Mouse (Mus musculus) CH12.LX (cell line): ENCODE results near the gene Coro2b. TPM values are rescaled to one million over a fixed set of nuclear protein-coding genes. Genes with fewer than 3 reads are reported as not detected.

Source experiments
- DNase-seq: peaks from one replicate; pipeline ENCODE4 v3.0.0-alpha.2; 2013; ENCODE audit errors: extremely low read depth
- H3K27ac ChIP-seq: 2 replicates; pipeline ENCODE4 v1.5.1; 2012; ENCODE audit warnings: low read depth, mild to moderate bottlenecking, control low read depth, moderate library complexity; ENCODE audit not compliant: insufficient read depth
- H3K27me3 ChIP-seq: replicated peaks from 2 replicates; pipeline ENCODE3; 2012; ENCODE audit warnings: inconsistent platforms
- H3K36me3 ChIP-seq, 2 experiments: replicated peaks in 1 of 2; 2 replicates each; pipeline versions ENCODE3 to v1.6.1; 2012; ENCODE audit warnings: inconsistent platforms in 1 of 2, low read length in 1 of 2, mild to moderate bottlenecking in 1 of 2, mixed read lengths in 1 of 2, moderate library complexity in 1 of 2; ENCODE audit not compliant: control insufficient read depth in 1 of 2, insufficient read depth in 1 of 2
- H3K4me1 ChIP-seq, 2 experiments: 2 replicates each; pipeline ENCODE4 v1.6.1; 2012; ENCODE audit warnings: inconsistent platforms in 1 of 2, moderate library complexity in 1 of 2; ENCODE audit not compliant: insufficient read depth in 2 of 2, control insufficient read depth in 1 of 2
- H3K4me2 ChIP-seq: 2 replicates; pipeline ENCODE4 v1.6.1; 2012; ENCODE audit warnings: low read depth, mild to moderate bottlenecking, control low read depth; ENCODE audit not compliant: poor library complexity, insufficient read depth, severe bottlenecking
- H3K4me3 ChIP-seq, 3 experiments: fragments of 150-350 bp in 1 of 3; sonication (generic) in 1 of 3; replicated peaks in 1 of 3; 2 replicates each; pipeline versions ENCODE3 to v1.5.1; 2011 to 2012; ENCODE audit warnings: low read depth in 2 of 3, low read length in 2 of 3, mild to moderate bottlenecking in 2 of 3, moderate library complexity in 2 of 3, control low read depth in 1 of 3, improper control_type of control experiment in 1 of 3, inconsistent platforms in 1 of 3, mixed read lengths in 1 of 3; ENCODE audit not compliant: poor library complexity in 1 of 3
- H3K79me2 ChIP-seq: replicated peaks from 2 replicates; pipeline ENCODE4 v1.6.1; 2012; ENCODE audit warnings: mild to moderate bottlenecking, moderate library complexity; ENCODE audit not compliant: control insufficient read depth, poor library complexity, insufficient read depth, severe bottlenecking; ENCODE audit errors: extremely low read depth
- H3K9ac ChIP-seq: 2 replicates; pipeline ENCODE4 v1.6.1; 2012; ENCODE audit warnings: low read depth, mild to moderate bottlenecking, control low read depth, moderate library complexity; ENCODE audit not compliant: insufficient read depth
- H3K9me3 ChIP-seq: replicated peaks from 2 replicates; pipeline ENCODE3; 2012; ENCODE audit warnings: low read length, inconsistent platforms, mixed read lengths
- CTCF ChIP-seq, 2 experiments: IDR thresholded peaks in 1 of 2; conservative IDR thresholded peaks in 1 of 2; 2 replicates each; pipeline ENCODE4 v1.5.1; 2011 to 2012; ENCODE audit warnings: low read depth in 2 of 2, low read length in 2 of 2, improper control_type of control experiment in 1 of 2, inconsistent platforms in 1 of 2, mild to moderate bottlenecking in 1 of 2, moderate library complexity in 1 of 2
- ELF1 ChIP-seq: IDR thresholded peaks from 2 replicates; pipeline ENCODE4 v1.6.1; 2014; ENCODE audit warnings: low read depth, mild to moderate bottlenecking, inconsistent platforms, low read length, improper control_type of control experiment
- EP300 ChIP-seq: IDR thresholded peaks from 2 replicates; pipeline ENCODE4 v1.6.1; 2011; ENCODE audit warnings: low read length, improper control_type of control experiment
- ETS1 ChIP-seq: conservative IDR thresholded peaks from 2 replicates; pipeline ENCODE4 v1.6.1; 2012; ENCODE audit warnings: low read depth, mild to moderate bottlenecking, inconsistent platforms, low read length, improper control_type of control experiment, moderate library complexity
- IRF4 ChIP-seq: IDR thresholded peaks from 2 replicates; pipeline ENCODE4 v1.6.1; 2014; ENCODE audit warnings: low read depth, mild to moderate bottlenecking, inconsistent platforms, low read length, improper control_type of control experiment
- JUND ChIP-seq: conservative IDR thresholded peaks from 2 replicates; pipeline ENCODE4 v1.6.1; 2011; ENCODE audit warnings: low read depth, low read length, improper control_type of control experiment
- MEF2A ChIP-seq: IDR thresholded peaks from 2 replicates; pipeline ENCODE4 v1.6.1; 2014; ENCODE audit warnings: low read depth, mild to moderate bottlenecking, inconsistent platforms, low read length, improper control_type of control experiment, borderline replicate concordance
- NRF1 ChIP-seq: IDR thresholded peaks from 2 replicates; pipeline ENCODE4 v1.6.1; 2014; ENCODE audit warnings: low read depth, mild to moderate bottlenecking, inconsistent platforms, low read length, improper control_type of control experiment, moderate library complexity
- POLR2AphosphoS2 ChIP-seq: IDR thresholded peaks from 2 replicates; pipeline ENCODE4 v1.6.1; 2011; ENCODE audit warnings: low read depth, low read length, improper control_type of control experiment
- RCOR1 ChIP-seq: conservative IDR thresholded peaks from 2 replicates; pipeline ENCODE4 v1.6.1; 2012; ENCODE audit warnings: low read depth, mild to moderate bottlenecking, inconsistent platforms, low read length, improper control_type of control experiment
- TCF12 ChIP-seq: IDR thresholded peaks from 2 replicates; pipeline ENCODE4 v1.6.1; 2014; ENCODE audit warnings: low read depth, mild to moderate bottlenecking, inconsistent platforms, low read length, improper control_type of control experiment
- UBTF ChIP-seq: IDR thresholded peaks from 2 replicates; pipeline ENCODE4 v1.6.1; 2012; ENCODE audit warnings: low read depth, mild to moderate bottlenecking, inconsistent platforms, low read length, improper control_type of control experiment, moderate library complexity
- USF2 ChIP-seq: conservative IDR thresholded peaks from 2 replicates; pipeline ENCODE4 v1.6.1; 2011; ENCODE audit warnings: low read depth, low read length, improper control_type of control experiment
- ZC3H11A ChIP-seq: IDR thresholded peaks from 2 replicates; pipeline ENCODE4 v1.6.1; 2012; ENCODE audit warnings: low read depth, mild to moderate bottlenecking, inconsistent platforms, low read length, improper control_type of control experiment
- dilution Hi-C: fragments of 300-500 bp; cut with MboI; formaldehyde crosslinking; loops from 2 replicates; pipeline ENCODE4 v1.14.3; 2020; ENCODE audit warnings: low sequenced_read_pairs; ENCODE audit not compliant: extremely low pct_unique_long_range_greater_than_20kb, extremely low pct_ligation_motif_present
- in situ Hi-C: fragments of 300-500 bp; cut with MboI; formaldehyde crosslinking; loops from 3 replicates; pipeline ENCODE4 v1.14.3; 2019; ENCODE audit warnings: low sequenced_read_pairs, low pct_ligation_motif_present, low pct_unique_long_range_greater_than_20kb, mixed read lengths
- polyA plus RNA-seq: library from polyadenylated mRNA; unstranded; fragments of >175 nt; gene quantifications from 2 replicates; pipeline ENCODE4 v1.2.1, GENCODE M21; 2012; ENCODE audit warnings: low read depth; ENCODE audit not compliant: insufficient read length
- total RNA-seq, 2 experiments: library from RNA; depleted of rRNA; stranded (reverse); fragments of 300-350 nt in 1 of 2; fragments of >200 nt in 1 of 2; gene quantifications; 2 replicates each; pipeline ENCODE4 v1.2.3; 2012 to 2014

Coro2b gene
- total and polyA plus RNA-seq, 3 experiments: 0.77 to 3.2 (median 0.85) TPM

DNA sequence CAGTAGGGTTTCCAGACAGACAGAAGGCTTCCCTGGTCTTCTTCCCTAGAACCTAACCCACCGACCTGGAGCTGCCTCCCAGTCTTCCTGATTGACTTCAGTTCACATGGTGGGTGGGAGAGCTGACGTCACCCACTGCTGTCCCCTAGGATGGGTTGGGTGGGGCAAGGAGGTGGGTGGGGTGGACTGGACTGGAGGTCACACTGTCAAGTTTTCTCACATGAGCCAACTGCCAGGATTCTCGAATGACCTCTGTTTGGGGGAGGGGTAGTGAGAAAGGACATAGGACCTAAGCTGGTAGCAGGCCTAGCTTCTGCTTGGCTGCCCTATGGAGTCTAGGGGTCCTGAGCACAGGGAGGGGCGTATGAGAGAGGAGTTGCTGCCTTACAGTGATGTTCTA is 36.8 kb downstream of the Coro2b start:
- dilution Hi-C loops (no loop called here), in situ Hi-C loops (no loop called here)
- no peak for TF ChIP-seq IRF4
- TF ChIP-seq NRF1: no peak
- no peak for TF ChIP-seq ZC3H11A
- TF ChIP-seq USF2: no peak
- TF ChIP-seq ELF1: no peak
- no peak for TF ChIP-seq TCF12
- TF ChIP-seq POLR2AphosphoS2: no peak
- TF ChIP-seq EP300: no peak
- TF ChIP-seq MEF2A: no peak
- TF ChIP-seq RCOR1: no peak
- no peak for TF ChIP-seq JUND
- no peak for TF ChIP-seq UBTF
- Histone ChIP-seq H3K4me2 (no peak overlapping the region), H3K27me3 (no peaks in the 10 kb centered on the region), H3K9ac (no peak overlapping the region), H3K79me2 (no peaks in the 10 kb centered on the region), H3K4me1 (peaks cover 9 to 19% of the 10 kb centered on the region in 2 experiments; a peak in 3 of 4 replicates), H3K9me3 (no peaks in the 10 kb centered on the region), H3K27ac (no peak overlapping the region), H3K36me3 (no peaks in the 10 kb centered on the region), H3K4me3 (no peak overlapping the region)
- no peak for DNase-seq

DNA sequence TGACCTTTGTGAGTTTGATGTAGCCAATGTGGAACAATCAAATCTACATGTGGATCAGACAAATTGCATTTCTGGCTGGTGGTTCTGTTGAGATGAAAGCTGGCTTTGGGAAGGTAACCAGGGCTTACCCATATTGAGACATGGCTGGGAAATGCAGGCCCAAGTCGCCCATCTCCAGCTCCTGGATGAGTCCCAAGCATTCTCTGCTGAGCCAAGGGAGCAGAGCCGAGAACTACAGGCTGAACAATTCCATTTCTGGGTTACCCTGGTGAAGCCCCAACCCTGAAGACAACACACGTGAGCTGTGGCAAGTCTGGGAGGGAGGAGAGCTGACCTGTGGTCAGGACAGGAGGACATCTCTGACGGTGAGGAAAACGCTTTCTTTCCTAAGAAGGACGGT is 37.9 kb downstream of the Coro2b start:
- DNase-seq: no peak
- TF ChIP-seq ETS1 (no peak), CTCF (conservative IDR thresholded peaks at IDR 0.05 in 1 of 2, IDR thresholded peaks at IDR 0.05 in 1 of 2; ENCODE audit: low read depth in 2 of 2, low read length in 2 of 2) (no peak)
- Histone ChIP-seq H3K4me2 (no peak overlapping the region), H3K9ac (no peak overlapping the region), H3K27ac (no peak overlapping the region), H3K36me3 (no peaks in the 10 kb centered on the region), H3K4me3 (no peak overlapping the region), H3K9me3 (no peaks in the 10 kb centered on the region), H3K79me2 (no peaks in the 10 kb centered on the region), H3K4me1 (peaks cover 9 to 16% of the 10 kb centered on the region in 2 experiments; a peak in 3 of 4 replicates), H3K27me3 (no peaks in the 10 kb centered on the region)
- dilution Hi-C loops (no loop called here), in situ Hi-C loops (no loop called here)
